Mouse (Mus musculus) midbrain, embryonic 16.5 days (tissue): ENCODE results near the gene Eif4g2. TPM values are rescaled to one million over a fixed set of nuclear protein-coding genes. Genes with fewer than 3 reads are reported as not detected.

Experiments used
- ATAC-seq: fragments of 200-750 bp; cut with Nextera tagmentation; 2 replicates; pipeline ENCODE4 v1.8.0; 2017; ENCODE audit warnings: moderate TSS enrichment
- H3K27ac ChIP-seq: fragments of 300-500 bp; sonication (generic); 2 replicates; pipeline ENCODE4 v1.5.1; 2014; ENCODE audit warnings: mild to moderate bottlenecking, low read length, mixed read lengths
- H3K27me3 ChIP-seq: fragments of 300-500 bp; sonication (generic); 2 replicates; pipeline ENCODE4 v1.6.1; 2014; ENCODE audit warnings: low read depth, low read length, mixed read lengths; ENCODE audit not compliant: control insufficient read depth, insufficient read depth
- H3K36me3 ChIP-seq: fragments of 300-500 bp; sonication (generic); 2 replicates; pipeline ENCODE4 v1.6.1; 2014; ENCODE audit warnings: mild to moderate bottlenecking, low read length, moderate library complexity, mixed read lengths; ENCODE audit not compliant: control insufficient read depth, insufficient read depth
- H3K4me1 ChIP-seq: fragments of 300-500 bp; sonication (generic); 2 replicates; pipeline ENCODE4 v1.6.1; 2014; ENCODE audit warnings: mild to moderate bottlenecking, low read length, mixed read lengths; ENCODE audit not compliant: control insufficient read depth, insufficient read depth
- H3K4me2 ChIP-seq: fragments of 300-500 bp; sonication (generic); 2 replicates; pipeline ENCODE4 v1.6.1; 2014; ENCODE audit warnings: mild to moderate bottlenecking, low read length, mixed read lengths
- H3K4me3 ChIP-seq: fragments of 300-500 bp; sonication (generic); 2 replicates; pipeline ENCODE4 v1.5.1; 2014; ENCODE audit warnings: low read depth, mild to moderate bottlenecking, low read length, moderate library complexity, mixed read lengths
- H3K9ac ChIP-seq: fragments of 300-500 bp; sonication (generic); 2 replicates; pipeline ENCODE4 v1.6.1; 2014; ENCODE audit warnings: low read depth, low read length, mixed read lengths
- H3K9me3 ChIP-seq: fragments of 300-500 bp; sonication (generic); replicated peaks from 2 replicates; pipeline ENCODE4 v1.6.1; 2014; ENCODE audit warnings: mild to moderate bottlenecking, low read length, mixed read lengths; ENCODE audit not compliant: control insufficient read depth, poor library complexity, severe bottlenecking
- WGBS: fragments of 180-500 bp; shearing (Covaris S2); extraction: QIAGEN DNeasy Blood & Tissue Kit; methylation state at CpG from one replicate; pipeline ENCODE4 v1.1.7; 2014; 5-methylcytosine and 5-hydroxymethylcytosine counted together
- polyA plus RNA-seq: library from polyadenylated mRNA; unstranded; fragments of >200 nt; fragmentation: Nextera tagmentation; extraction: Ambion mirVana; gene quantifications from 2 replicates; pipeline ENCODE4 v1.2.1, GENCODE M21; 2015

The Eif4g2 gene
- polyA plus RNA-seq, 1 experiment from 2014 or later: 1,168 TPM

DNA sequence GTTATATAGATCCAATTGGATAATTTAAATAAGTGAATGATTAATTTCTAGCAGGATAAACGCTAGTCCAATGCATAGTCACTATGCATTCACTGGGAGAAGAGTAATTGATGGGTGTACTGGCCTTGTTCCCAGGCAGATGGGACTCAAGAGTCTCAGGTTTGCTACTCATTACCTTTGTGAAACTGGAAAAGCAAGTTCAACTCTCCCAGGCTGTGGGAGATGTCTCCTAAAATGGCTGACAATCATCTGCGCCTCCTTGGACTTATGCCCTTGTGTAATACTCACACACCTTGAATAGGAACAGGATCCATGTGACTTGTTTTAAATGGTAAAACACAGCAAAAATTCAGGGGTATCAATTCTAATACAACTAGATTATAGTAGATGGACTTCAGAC is 26.3 kb upstream of the Eif4g2 start:
- H3K27ac ChIP-seq: no peak overlapping the region
- WGBS: 96% methylated on average over 2 of the region's 2 CpGs

GRCm38 (mm10) chr7:111098196-111098595 is 15.4 kb upstream of the Eif4g2 start:
- Histone ChIP-seq H3K4me1 (no peaks in the 10 kb centered on the region), H3K9ac (no peak overlapping the region), H3K9me3 (no peaks in the 10 kb centered on the region), H3K4me2 (no peak overlapping the region), H3K27me3 (no peaks in the 10 kb centered on the region), H3K27ac (no peak overlapping the region), H3K4me3 (no peak overlapping the region), H3K36me3 (no peaks in the 10 kb centered on the region)
- 94% methylated on average over 1 of the region's 1 CpGs for WGBS
- no peak for ATAC-seq

More for the DNA sequence above, 26.3 kb upstream of the Eif4g2 start:
- Histone ChIP-seq H3K9me3 (no peaks in the 10 kb centered on the region), H3K36me3 (0 out of 2 replicates have a peak, but pooled peaks cover 6% of the 10 kb centered on the region), H3K27me3 (no peaks in the 10 kb centered on the region), H3K4me2 (no peak overlapping the region), H3K4me3 (no peak overlapping the region), H3K9ac (no peak overlapping the region), H3K4me1 (no peaks in the 10 kb centered on the region)
- no peak for ATAC-seq

GRCm38 (mm10) chr7:111095169-111095568 is 12.3 kb upstream of the Eif4g2 start:
- H3K4me3 ChIP-seq: no peak overlapping the region
- no peaks in the 10 kb centered on the region for H3K9me3 ChIP-seq
- no peak overlapping the region for H3K4me2 ChIP-seq
- H3K27me3 ChIP-seq: no peaks in the 10 kb centered on the region
- no peak overlapping the region for H3K27ac ChIP-seq
- no peak for ATAC-seq
- H3K4me1 ChIP-seq: no peaks in the 10 kb centered on the region
- H3K9ac ChIP-seq: no peak overlapping the region
- H3K36me3 ChIP-seq: no peaks in the 10 kb centered on the region
- WGBS: 85% methylated on average over 2 of the region's 2 CpGs

DNA sequence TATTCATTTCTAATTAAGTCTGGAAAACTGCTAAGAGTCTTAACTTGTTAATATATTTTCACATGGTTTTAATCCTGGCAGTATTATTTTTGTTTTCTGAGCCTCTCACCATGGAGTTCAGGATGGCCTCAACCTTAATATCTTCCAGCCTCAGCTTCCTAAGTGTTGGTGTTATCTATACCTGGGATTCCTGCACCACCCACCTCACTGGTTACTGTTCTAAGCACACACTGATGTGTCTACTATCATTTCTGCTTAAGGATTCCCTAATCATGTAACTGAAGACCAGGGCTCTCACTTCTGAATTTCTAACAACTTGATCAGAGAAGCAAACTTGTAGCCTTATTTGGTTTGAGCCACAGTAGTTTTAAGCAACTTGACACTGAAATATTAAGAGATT is 2.3 kb upstream of the Eif4g2 start:
- Histone ChIP-seq H3K4me3 (no peak overlapping the region), H3K4me1 (peaks cover 17% of the 10 kb centered on the region), H3K27me3 (no peaks in the 10 kb centered on the region), H3K4me2 (no peak overlapping the region), H3K9ac (no peak overlapping the region), H3K27ac (no peak overlapping the region), H3K9me3 (no peaks in the 10 kb centered on the region), H3K36me3 (peaks cover 3% of the 10 kb centered on the region; the same call in 1 of the 2 replicates)
- ATAC-seq: no peak

GRCm38 (mm10) chr7:111084443-111084842 is 1.6 kb upstream of the Eif4g2 start:
- peaks cover 23% of the 10 kb centered on the region for H3K4me1 ChIP-seq
- H3K9ac ChIP-seq: no peak overlapping the region
- no peaks in the 10 kb centered on the region for H3K9me3 ChIP-seq
- no peak overlapping the region for H3K4me3 ChIP-seq
- no peak overlapping the region for H3K4me2 ChIP-seq
- H3K27me3 ChIP-seq: no peaks in the 10 kb centered on the region
- 39% methylated on average over 2 of the region's 2 CpGs for WGBS
- ATAC-seq: no peak
- no peak overlapping the region for H3K27ac ChIP-seq
- H3K36me3 ChIP-seq: peaks cover 9% of the 10 kb centered on the region; the same call in 1 of the 2 replicates

GRCm38 (mm10) chr7:111083733-111084120 is 897 bp upstream of the Eif4g2 start:
- Histone ChIP-seq H3K27ac (peak overlapping the region; percentile 100), H3K4me3 (peak overlapping the region; percentile 70), H3K4me2 (peak overlapping the region; percentile 57), H3K4me1 (peaks cover 29% of the 10 kb centered on the region), H3K9me3 (no peaks in the 10 kb centered on the region), H3K27me3 (no peaks in the 10 kb centered on the region), H3K9ac (peak overlapping the region; percentile 94), H3K36me3 (peaks cover 12% of the 10 kb centered on the region; the same call in 1 of the 2 replicates)
- ATAC-seq: no peak
- 10% methylated on average over 4 of the region's 4 CpGs for WGBS

DNA sequence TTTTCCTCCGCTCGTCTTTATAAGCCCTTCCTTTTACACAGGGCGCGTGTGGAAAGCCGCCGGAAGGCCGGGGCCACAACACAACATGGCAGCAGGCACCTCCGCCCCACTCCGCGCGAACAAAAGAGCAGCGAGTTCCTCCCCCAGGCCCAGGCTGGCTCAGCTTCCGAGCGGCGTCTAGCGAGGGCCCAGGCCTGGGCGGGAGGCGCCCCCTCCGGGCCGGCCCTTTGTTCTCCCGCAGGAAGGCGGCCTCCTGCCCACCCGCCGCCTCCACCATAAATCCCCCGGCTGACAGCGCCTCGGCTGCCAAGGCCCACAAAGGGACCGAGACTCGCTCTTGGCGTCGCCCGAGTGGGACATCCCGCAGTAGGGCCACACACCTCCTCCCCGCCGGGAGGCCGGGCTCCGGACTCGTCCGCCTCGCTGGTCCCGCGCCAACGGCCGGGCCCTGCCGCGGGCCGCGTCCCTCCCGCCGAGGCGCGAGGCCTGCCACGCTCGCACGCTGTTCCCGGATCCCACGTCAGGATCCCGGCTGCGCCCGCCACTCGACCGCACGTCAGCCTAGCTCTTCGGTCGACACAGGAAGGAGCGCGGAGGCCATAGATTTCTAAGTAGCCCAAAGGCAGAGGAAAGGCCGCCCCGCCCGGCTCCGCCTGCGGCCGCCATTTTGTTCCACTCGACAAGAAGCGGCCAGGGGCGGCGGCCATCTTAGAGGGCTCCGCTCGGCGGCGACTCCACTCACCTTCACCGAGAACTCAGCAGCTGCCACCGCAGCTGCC is 598 bp downstream of the Eif4g2 start:
- Histone ChIP-seq H3K4me2 (peak overlapping the region; percentile 86), H3K9ac (peak overlapping the region; percentile 98), H3K9me3 (no peaks in the 10 kb centered on the region), H3K27me3 (no peaks in the 10 kb centered on the region), H3K4me3 (peak overlapping the region; percentile 70), H3K36me3 (peaks cover 24% of the 10 kb centered on the region), H3K27ac (peak overlapping the region; percentile 100), H3K4me1 (peaks cover 34% of the 10 kb centered on the region)
- peak; percentile 84 for ATAC-seq
- WGBS: under 1% methylated on average over 83 of the region's 83 CpGs

GRCm38 (mm10) chr7:111080876-111081275 is 2.0 kb downstream of the Eif4g2 start:
- H3K36me3 ChIP-seq: peaks cover 36% of the 10 kb centered on the region
- H3K27me3 ChIP-seq: no peaks in the 10 kb centered on the region
- ATAC-seq: no peak
- H3K4me2 ChIP-seq: peak overlapping the region; percentile 86
- H3K4me1 ChIP-seq: peaks cover 34% of the 10 kb centered on the region
- H3K9me3 ChIP-seq: no peaks in the 10 kb centered on the region
- no peak overlapping the region for H3K27ac ChIP-seq
- H3K9ac ChIP-seq: peak overlapping the region; percentile 98; the same call in 1 of the 2 replicates
- WGBS: 90% methylated on average over 3 of the region's 3 CpGs
- peak overlapping the region; percentile 70 for H3K4me3 ChIP-seq

DNA sequence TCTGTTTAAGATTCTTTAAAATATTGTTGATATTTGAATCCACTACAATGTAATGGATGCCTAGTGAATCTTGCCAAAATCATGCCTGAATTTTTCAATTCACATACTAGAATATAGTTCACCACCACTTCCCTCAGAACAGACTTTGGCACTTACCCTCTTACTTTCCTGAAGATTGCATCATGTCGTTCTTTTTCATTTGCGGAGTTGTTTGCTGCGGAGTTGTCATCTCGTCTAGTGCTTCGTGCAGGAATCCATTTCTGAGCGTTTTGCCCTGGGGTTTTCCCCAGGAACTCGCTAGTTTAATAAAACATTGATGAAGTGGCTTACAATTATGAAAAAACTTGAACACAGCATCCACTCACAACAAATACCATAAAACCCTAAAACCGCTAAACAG is 2.8 kb downstream of the Eif4g2 start:
- Histone ChIP-seq H3K9me3 (no peaks in the 10 kb centered on the region), H3K9ac (no peak overlapping the region), H3K4me3 (no peak overlapping the region), H3K27ac (no peak overlapping the region), H3K4me1 (peaks cover 34% of the 10 kb centered on the region), H3K4me2 (no peak overlapping the region; the same call in 1 of the 2 replicates), H3K36me3 (peaks cover 41% of the 10 kb centered on the region), H3K27me3 (no peaks in the 10 kb centered on the region)
- ATAC-seq: no peak
- 86% methylated on average over 8 of the region's 8 CpGs for WGBS
